Mouse (Mus musculus): ENCODE data around the gene Dao. TPM values are rescaled to one million over a fixed set of nuclear protein-coding genes. Genes with fewer than 3 reads are reported as not detected.

Gene Dao
- total and polyA plus RNA-seq, 2 experiments from 2014 or later: not detected

- H3K4me1 ChIP-seq (ENCODE audit: insufficient read depth): no peaks in the 10 kb centered on the region
- 80% methylated on average over 7 of the region's 7 CpGs for WGBS
- no peak overlapping the region for H3K9ac ChIP-seq
- no peak overlapping the region for H3K4me3 ChIP-seq (ENCODE audit: low read depth, low read length)
- ATAC-seq (no peak), DNase-seq (no peak)
- H3K9me3 ChIP-seq (ENCODE audit: low read length): no peaks in the 10 kb centered on the region
- H3K27me3 ChIP-seq (ENCODE audit: insufficient read depth, low read length): no peaks in the 10 kb centered on the region
- no peak overlapping the region for H3K27ac ChIP-seq (ENCODE audit: low read depth, low read length)
- H3K4me2 ChIP-seq (ENCODE audit: low read depth): no peak overlapping the region
- H3K36me3 ChIP-seq (ENCODE audit: insufficient read depth): peaks cover 35% of the 10 kb centered on the region
- TF ChIP-seq CTCF (IDR thresholded peaks at IDR 0.05; ENCODE audit: low read depth): no peak
Measured at GRCm38 (mm10) chr5:113961776-113962175, 41.7 kb upstream of the Dao start.

GRCm38 (mm10) chr5:113964972-113965371 is 38.5 kb upstream of the Dao start:
- TF ChIP-seq CTCF (IDR thresholded peaks at IDR 0.05; ENCODE audit: low read depth): no peak
- Histone ChIP-seq H3K27me3 (ENCODE audit: insufficient read depth, low read length) (no peaks in the 10 kb centered on the region), H3K36me3 (ENCODE audit: insufficient read depth) (peaks cover 55% of the 10 kb centered on the region), H3K4me3 (ENCODE audit: low read depth, low read length) (no peak overlapping the region), H3K9ac (no peak overlapping the region), H3K27ac (ENCODE audit: low read depth, low read length) (no peak overlapping the region), H3K9me3 (ENCODE audit: low read length) (no peaks in the 10 kb centered on the region), H3K4me2 (ENCODE audit: low read depth) (no peak overlapping the region), H3K4me1 (ENCODE audit: insufficient read depth) (no peaks in the 10 kb centered on the region)
- no peak for DNase-seq
- no peak for ATAC-seq
- WGBS: 91% methylated on average over 14 of the region's 14 CpGs

- TF ChIP-seq CTCF (IDR thresholded peaks at IDR 0.05; ENCODE audit: low read depth): no peak
- Histone ChIP-seq H3K36me3 (ENCODE audit: insufficient read depth) (peaks cover 53% of the 10 kb centered on the region), H3K27me3 (ENCODE audit: insufficient read depth, low read length) (no peaks in the 10 kb centered on the region), H3K4me1 (ENCODE audit: insufficient read depth) (no peaks in the 10 kb centered on the region), H3K9me3 (ENCODE audit: low read length) (no peaks in the 10 kb centered on the region), H3K4me3 (ENCODE audit: low read depth, low read length) (no peak overlapping the region), H3K4me2 (ENCODE audit: low read depth) (no peak overlapping the region), H3K9ac (no peak overlapping the region), H3K27ac (ENCODE audit: low read depth, low read length) (no peak overlapping the region)
- DNase-seq (no peak), ATAC-seq (no peak)
- 94% methylated on average over 7 of the region's 7 CpGs for WGBS
Measured at GRCm38 (mm10) chr5:113965659-113966185, 37.8 kb upstream of the Dao start.

GRCm38 (mm10) chr5:113966452-113967150 is 36.9 kb upstream of the Dao start:
- Histone ChIP-seq H3K9me3 (ENCODE audit: low read length) (no peaks in the 10 kb centered on the region), H3K36me3 (ENCODE audit: insufficient read depth) (peaks cover 45% of the 10 kb centered on the region), H3K4me1 (ENCODE audit: insufficient read depth) (no peaks in the 10 kb centered on the region), H3K4me2 (ENCODE audit: low read depth) (no peak overlapping the region), H3K4me3 (ENCODE audit: low read depth, low read length) (no peak overlapping the region), H3K9ac (no peak overlapping the region), H3K27ac (ENCODE audit: low read depth, low read length) (no peak overlapping the region), H3K27me3 (ENCODE audit: insufficient read depth, low read length) (no peaks in the 10 kb centered on the region)
- DNase-seq (no peak), ATAC-seq (no peak)
- TF ChIP-seq CTCF (IDR thresholded peaks at IDR 0.05; ENCODE audit: low read depth): no peak
- 92% methylated on average over 13 of the region's 13 CpGs for WGBS

- Histone ChIP-seq H3K9ac (no peak overlapping the region), H3K9me3 (ENCODE audit: low read length) (no peaks in the 10 kb centered on the region), H3K27ac (ENCODE audit: low read depth, low read length) (no peak overlapping the region), H3K27me3 (ENCODE audit: insufficient read depth, low read length) (no peaks in the 10 kb centered on the region), H3K4me3 (ENCODE audit: low read depth, low read length) (no peak overlapping the region), H3K4me1 (ENCODE audit: insufficient read depth) (peaks cover 4% of the 10 kb centered on the region; the same call in 1 of the 2 replicates), H3K4me2 (ENCODE audit: low read depth) (no peak overlapping the region), H3K36me3 (ENCODE audit: insufficient read depth) (peaks cover 45% of the 10 kb centered on the region)
- DNase-seq (no peak), ATAC-seq (no peak)
- 59% methylated on average over 11 of the region's 11 CpGs for WGBS
- TF ChIP-seq CTCF (IDR thresholded peaks at IDR 0.05; ENCODE audit: low read depth): no peak
Measured at GRCm38 (mm10) chr5:113968371-113968770, 35.1 kb upstream of the Dao start.

- Histone ChIP-seq H3K4me2 (ENCODE audit: low read depth) (no peak overlapping the region), H3K27me3 (ENCODE audit: insufficient read depth, low read length) (no peaks in the 10 kb centered on the region), H3K36me3 (ENCODE audit: insufficient read depth) (peaks cover 23% of the 10 kb centered on the region), H3K9me3 (ENCODE audit: low read length) (no peaks in the 10 kb centered on the region), H3K4me3 (ENCODE audit: low read depth, low read length) (no peak overlapping the region), H3K27ac (ENCODE audit: low read depth, low read length) (no peak overlapping the region), H3K4me1 (ENCODE audit: insufficient read depth) (peaks cover 4% of the 10 kb centered on the region; the same call in 1 of the 2 replicates), H3K9ac (no peak overlapping the region)
- ATAC-seq (no peak), DNase-seq (no peak)
- no peak for TF ChIP-seq CTCF (IDR thresholded peaks at IDR 0.05; ENCODE audit: low read depth)
- 78% methylated on average over 10 of the region's 10 CpGs for WGBS
Measured at GRCm38 (mm10) chr5:113971434-113971960, 32.0 kb upstream of the Dao start.

Data from forebrain, postnatal 0 days (tissue).